15 mouse cellular contexts compared by ENCODE assay signal in genomic region chr8:66210294-66210693, GRCm38 (mm10).
"Had no signal": no experiment of that assay in that cellular context is flagged by ENCODE, and none has a peak within 500 bp of the region (broad histone marks: within the 10 kb centered on the region; RNA-seq: fewer than 3 reads in every experiment).

No protein-coding gene starts in this region.

- H3K4me3 ChIP-seq: neural tube, embryonic 13.5 days; neural tube, embryonic 15.5 days; stomach, embryonic 15.5 days had no signal

- H3K36me3 ChIP-seq: neural tube, embryonic 13.5 days; neural tube, embryonic 15.5 days; stomach, embryonic 15.5 days had no signal

- H3K9me3 ChIP-seq: neural tube, embryonic 13.5 days; neural tube, embryonic 15.5 days; stomach, embryonic 15.5 days had no signal

- DNase-seq: retina, postnatal 1 day; right cerebral cortex, adult 18-20 months; right cerebral cortex, postnatal 14 days; right cerebral cortex, postnatal 25 days; right cerebral cortex, postnatal 4 days; spleen, adult 18-20 months; thymus, adult 18-20 months; thymus, adult 2 months; thymus, postnatal 14 days; thymus, postnatal 25 days; thymus, postnatal 36 days; thymus, postnatal 4 days had no signal

- H3K27me3 ChIP-seq: neural tube, embryonic 13.5 days; neural tube, embryonic 15.5 days; stomach, embryonic 15.5 days had no signal

- H3K4me1 ChIP-seq: neural tube, embryonic 13.5 days; neural tube, embryonic 15.5 days; stomach, embryonic 15.5 days had no signal
